Mouse (Mus musculus): ENCODE data around the gene Eid3. TPM values are rescaled to one million over a fixed set of nuclear protein-coding genes. Genes with fewer than 3 reads are reported as not detected.

Eid3 gene
- polyA plus RNA-seq, 1 experiment, result 1.2 TPM

DNA sequence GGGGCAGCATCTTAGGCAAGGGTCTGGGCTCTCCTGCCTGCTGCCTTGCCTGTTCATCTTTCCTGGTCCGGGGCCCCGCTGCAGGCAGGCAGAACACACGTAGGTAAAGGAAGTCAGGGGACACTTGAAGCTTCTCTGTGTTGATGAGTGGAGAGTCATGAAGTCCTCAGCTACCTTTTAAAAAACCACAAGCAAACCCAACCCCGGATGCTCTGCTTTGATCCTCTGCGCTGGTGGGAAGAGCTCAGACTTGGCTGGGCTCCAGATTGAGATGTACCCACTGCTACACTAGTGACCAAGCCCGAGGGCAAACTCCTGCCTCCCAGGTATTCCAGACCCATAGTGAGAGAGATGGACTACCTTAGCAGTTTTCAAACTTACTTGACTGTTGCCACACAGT lies 20.9 kb downstream of the Eid3 start:
- TF ChIP-seq GATA1 (IDR thresholded peaks at IDR 0.05; ENCODE audit: borderline replicate concordance, low read length) (no peak), FLI1 (IDR thresholded peaks at IDR 0.05; ENCODE audit: low read length) (no peak)
- no peaks in the 10 kb centered on the region for H3K9me3 ChIP-seq
- H3K4me1 ChIP-seq, result peaks cover 22% of the 10 kb centered on the region
- H3K27me3 ChIP-seq (replicated peaks), result no peaks in the 10 kb centered on the region
- H3K4me3 ChIP-seq (replicated peaks), result no peak overlapping the region
- H3K36me3 ChIP-seq (replicated peaks; ENCODE audit: low read length), result peaks cover 97% of the 10 kb centered on the region

DNA sequence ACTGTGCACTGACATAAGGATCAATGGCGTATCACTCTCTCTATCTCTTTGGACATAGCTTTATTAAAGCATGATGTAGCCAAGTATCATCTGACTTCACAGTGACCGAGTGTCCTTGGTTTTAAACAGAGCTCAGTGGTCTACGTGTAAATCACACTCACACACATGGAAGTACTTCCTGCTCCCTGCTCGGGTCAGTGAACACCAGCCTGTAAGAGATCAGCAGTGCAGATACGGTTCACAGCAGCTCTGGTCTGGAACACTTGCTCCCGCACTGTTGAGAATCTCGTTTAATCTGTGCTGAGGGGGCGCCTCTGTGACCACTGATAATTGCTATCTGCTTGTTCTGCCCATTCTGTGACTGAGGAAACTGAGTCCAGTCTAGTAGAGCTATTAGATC lies 22.1 kb downstream of the Eid3 start:
- no peak for TF ChIP-seq GATA1 (IDR thresholded peaks at IDR 0.05; ENCODE audit: borderline replicate concordance, low read length)
- TF ChIP-seq FLI1 (IDR thresholded peaks at IDR 0.05; ENCODE audit: low read length), result no peak
- no peaks in the 10 kb centered on the region for H3K27me3 ChIP-seq (replicated peaks)
- H3K4me1 ChIP-seq, result peaks cover 34% of the 10 kb centered on the region
- H3K4me3 ChIP-seq (replicated peaks), result no peak overlapping the region
- H3K9me3 ChIP-seq, result no peaks in the 10 kb centered on the region
- peaks cover 97% of the 10 kb centered on the region for H3K36me3 ChIP-seq (replicated peaks; ENCODE audit: low read length)

GRCm38 (mm10) chr10:82889447-82889973 lies 23.1 kb downstream of the Eid3 start:
- peaks cover 97% of the 10 kb centered on the region for H3K36me3 ChIP-seq (replicated peaks; ENCODE audit: low read length)
- TF ChIP-seq FLI1 (IDR thresholded peaks at IDR 0.05; ENCODE audit: low read length) (no peak), GATA1 (IDR thresholded peaks at IDR 0.05; ENCODE audit: borderline replicate concordance, low read length) (no peak)
- peaks cover 43% of the 10 kb centered on the region for H3K4me1 ChIP-seq
- no peaks in the 10 kb centered on the region for H3K27me3 ChIP-seq (replicated peaks)
- H3K9me3 ChIP-seq, result no peaks in the 10 kb centered on the region
- no peak overlapping the region for H3K4me3 ChIP-seq (replicated peaks)

- Histone ChIP-seq H3K4me3 (replicated peaks) (peak overlapping the region; percentile 2), H3K27me3 (replicated peaks) (no peaks in the 10 kb centered on the region), H3K9me3 (0 out of 2 replicates have a peak, but pooled peaks cover 5% of the 10 kb centered on the region), H3K4me1 (peaks cover 50% of the 10 kb centered on the region), H3K36me3 (replicated peaks; ENCODE audit: low read length) (peaks cover 97% of the 10 kb centered on the region)
- TF ChIP-seq FLI1 (IDR thresholded peaks at IDR 0.05; ENCODE audit: low read length) (no peak), GATA1 (IDR thresholded peaks at IDR 0.05; ENCODE audit: borderline replicate concordance, low read length) (no peak)
Measured at GRCm38 (mm10) chr10:82890936-82891335, 24.5 kb downstream of the Eid3 start.

GRCm38 (mm10) chr10:82891427-82891826 lies 25.0 kb downstream of the Eid3 start:
- Histone ChIP-seq H3K4me3 (replicated peaks) (no peak overlapping the region), H3K27me3 (replicated peaks) (no peaks in the 10 kb centered on the region), H3K4me1 (peaks cover 50% of the 10 kb centered on the region), H3K36me3 (replicated peaks; ENCODE audit: low read length) (peaks cover 97% of the 10 kb centered on the region), H3K9me3 (0 out of 2 replicates have a peak, but pooled peaks cover 5% of the 10 kb centered on the region)
- TF ChIP-seq GATA1 (IDR thresholded peaks at IDR 0.05; ENCODE audit: borderline replicate concordance, low read length), result no peak
- no peak for TF ChIP-seq FLI1 (IDR thresholded peaks at IDR 0.05; ENCODE audit: low read length)

- Histone ChIP-seq H3K9me3 (0 out of 2 replicates have a peak, but pooled peaks cover 5% of the 10 kb centered on the region), H3K36me3 (replicated peaks; ENCODE audit: low read length) (peaks cover 97% of the 10 kb centered on the region), H3K27me3 (replicated peaks) (no peaks in the 10 kb centered on the region), H3K4me3 (replicated peaks) (no peak overlapping the region), H3K4me1 (peaks cover 50% of the 10 kb centered on the region)
- TF ChIP-seq FLI1 (IDR thresholded peaks at IDR 0.05; ENCODE audit: low read length) (no peak), GATA1 (IDR thresholded peaks at IDR 0.05; ENCODE audit: borderline replicate concordance, low read length) (no peak)
Measured at GRCm38 (mm10) chr10:82892442-82893055, 26.1 kb downstream of the Eid3 start.

DNA sequence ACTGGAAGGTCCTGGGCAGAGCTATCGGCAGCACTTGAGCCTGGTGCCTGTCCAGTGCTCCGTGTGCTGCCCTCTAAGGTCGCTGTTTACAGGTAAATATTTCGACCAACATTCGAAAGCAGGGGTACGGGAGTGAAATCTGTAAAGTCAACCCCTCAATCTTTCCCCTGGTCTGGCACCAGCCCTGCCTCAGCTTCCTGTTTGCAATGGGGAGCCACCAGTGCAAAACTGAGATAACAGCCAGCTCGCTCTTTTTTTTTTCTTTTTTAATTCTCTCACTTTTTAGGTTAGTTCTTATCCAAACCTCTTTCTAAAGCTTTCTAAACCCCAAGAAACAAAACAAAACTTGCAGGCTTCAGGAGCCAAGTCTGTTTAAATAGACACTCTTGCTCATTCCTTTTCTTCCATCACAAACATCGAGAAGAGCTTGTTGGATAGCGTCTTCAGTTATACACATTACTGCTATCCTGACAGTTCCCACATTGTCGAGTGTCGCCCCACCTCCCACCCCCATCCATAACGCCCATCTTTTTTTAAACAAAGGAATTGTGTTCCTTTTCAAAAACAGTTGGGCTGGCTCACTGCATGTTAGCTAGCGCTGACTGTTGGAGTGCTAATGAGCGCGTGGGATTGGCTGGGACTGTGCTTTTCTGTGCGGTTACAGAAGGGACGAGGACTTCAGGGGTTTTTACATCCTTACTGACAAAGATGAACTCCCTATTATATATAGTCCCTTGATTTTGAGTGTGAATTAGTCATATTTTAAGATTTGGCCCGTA lies 27.6 kb downstream of the Eid3 start:
- Histone ChIP-seq H3K9me3 (0 out of 2 replicates have a peak, but pooled peaks cover 5% of the 10 kb centered on the region), H3K36me3 (replicated peaks; ENCODE audit: low read length) (peaks cover 97% of the 10 kb centered on the region), H3K27me3 (replicated peaks) (no peaks in the 10 kb centered on the region), H3K4me3 (replicated peaks) (no peak overlapping the region), H3K4me1 (peaks cover 57% of the 10 kb centered on the region)
- TF ChIP-seq GATA1 (IDR thresholded peaks at IDR 0.05; ENCODE audit: borderline replicate concordance, low read length) (no peak), FLI1 (IDR thresholded peaks at IDR 0.05; ENCODE audit: low read length) (no peak)

DNA sequence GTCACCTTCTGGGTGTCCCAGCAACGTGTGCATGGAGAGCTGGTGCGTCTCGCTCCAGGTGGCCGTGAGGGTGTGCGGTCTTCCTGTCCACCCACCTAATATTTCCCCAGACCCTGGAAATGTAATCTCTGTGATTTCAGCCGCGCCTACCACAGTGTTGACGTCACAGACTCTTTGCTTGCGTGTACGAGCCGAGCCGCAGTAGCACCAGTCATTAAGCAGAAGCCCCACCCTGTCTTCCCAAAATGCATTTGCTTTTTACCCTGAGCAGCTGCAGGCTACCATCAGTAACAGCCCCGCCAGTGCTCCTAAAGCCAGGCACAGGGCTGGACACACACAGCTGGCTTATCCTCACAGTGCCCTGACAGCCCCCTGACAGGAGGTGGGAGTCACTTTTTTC lies 31.5 kb downstream of the Eid3 start:
- Histone ChIP-seq H3K27me3 (replicated peaks) (peaks cover 3% of the 10 kb centered on the region), H3K4me1 (peaks cover 47% of the 10 kb centered on the region), H3K36me3 (replicated peaks; ENCODE audit: low read length) (peaks cover 62% of the 10 kb centered on the region), H3K9me3 (0 out of 2 replicates have a peak, but pooled peaks cover 5% of the 10 kb centered on the region), H3K4me3 (replicated peaks) (no peak overlapping the region)
- TF ChIP-seq FLI1 (IDR thresholded peaks at IDR 0.05; ENCODE audit: low read length) (no peak), GATA1 (IDR thresholded peaks at IDR 0.05; ENCODE audit: borderline replicate concordance, low read length) (no peak)

- Histone ChIP-seq H3K27me3 (replicated peaks) (peaks cover 12% of the 10 kb centered on the region), H3K9me3 (0 out of 2 replicates have a peak, but pooled peaks cover 5% of the 10 kb centered on the region), H3K36me3 (replicated peaks; ENCODE audit: low read length) (peaks cover 53% of the 10 kb centered on the region), H3K4me1 (peaks cover 37% of the 10 kb centered on the region), H3K4me3 (replicated peaks) (no peak overlapping the region)
- TF ChIP-seq GATA1 (IDR thresholded peaks at IDR 0.05; ENCODE audit: borderline replicate concordance, low read length) (no peak), FLI1 (IDR thresholded peaks at IDR 0.05; ENCODE audit: low read length) (no peak)
Measured at GRCm38 (mm10) chr10:82898893-82899292, 32.5 kb downstream of the Eid3 start.

Data from megakaryocyte, embryonic 14.5 days (primary cell).